Mouse (Mus musculus): ENCODE results near the gene Sash1.

Sash1 gene

DNA sequence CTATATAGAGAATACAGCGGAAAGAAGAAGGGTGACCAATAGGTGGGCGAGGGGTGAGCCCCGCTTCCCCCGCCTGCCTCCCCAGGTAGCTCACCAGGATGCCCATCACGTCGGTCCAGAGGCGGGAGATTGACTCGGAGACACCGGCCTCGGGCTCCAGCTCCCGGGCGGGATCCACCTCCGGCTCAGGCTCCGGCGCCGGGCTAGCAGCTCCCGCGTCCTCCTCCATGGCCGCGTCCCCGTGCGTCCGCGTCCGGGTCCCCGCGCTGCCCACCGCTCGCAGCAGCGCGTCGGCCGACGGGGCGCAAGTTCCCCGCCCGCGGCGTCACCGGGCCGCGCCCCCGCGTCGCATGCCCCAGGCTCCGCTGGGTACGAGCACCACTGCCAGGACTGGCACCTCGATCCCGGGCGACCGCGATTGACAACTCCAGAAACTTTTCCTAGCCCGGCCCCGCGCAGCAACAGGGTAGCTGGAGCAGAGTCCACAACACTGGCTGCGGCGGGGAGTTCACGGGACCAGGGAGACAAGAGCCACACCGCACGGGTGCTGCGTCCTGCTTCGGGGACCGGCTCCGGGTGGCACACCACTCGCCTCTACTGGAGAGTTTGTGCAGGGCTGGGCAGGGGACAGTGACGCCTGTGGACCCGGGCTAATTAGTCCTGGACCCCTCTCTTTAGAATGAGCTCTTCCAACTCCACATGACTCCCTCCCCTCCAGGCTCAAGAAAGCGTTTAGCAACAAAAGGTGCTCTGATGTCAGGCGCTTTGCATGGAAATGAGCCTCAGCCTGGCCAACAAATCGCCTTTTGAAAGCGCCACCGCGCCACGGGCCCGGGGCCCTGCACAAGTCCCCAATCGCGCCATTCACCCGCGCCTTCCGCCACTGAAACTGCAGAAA is at the start of gene Sash1:
TSS of gene Sash1 (minus strand) at position 441 of the 898 bp plus-strand sequence.
- peak; percentile 18 to 56 for DNase-seq (ENCODE audit: low read depth in 1 of 2, low spot score in 2 of 2)

DNA sequence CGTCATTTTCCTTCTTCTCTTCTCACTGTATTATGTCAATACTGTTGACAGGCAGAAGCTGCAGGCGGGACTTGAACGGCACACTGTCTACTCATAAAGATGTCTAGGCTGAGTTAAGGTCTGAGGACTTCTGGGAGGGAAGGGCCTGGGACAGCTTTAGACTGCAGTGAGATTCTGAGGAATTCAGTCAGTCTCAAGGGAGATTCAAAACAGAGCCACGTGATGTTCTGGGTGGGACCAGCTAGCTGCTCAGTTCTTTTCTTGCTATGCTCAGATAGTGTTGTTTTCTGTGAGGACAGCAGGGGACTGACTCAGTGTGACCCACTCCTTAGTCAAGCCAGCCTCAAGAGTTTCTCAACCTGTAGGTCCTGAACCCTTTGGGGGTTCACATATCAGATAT is 49.7 kb upstream of the Sash1 start:
- no peak for DNase-seq (ENCODE audit: low read depth in 1 of 2, low spot score in 2 of 2)

GRCm38 (mm10) chr10:8933451-8934372 is 47.8 kb upstream of the Sash1 start:
- DNase-seq (ENCODE audit: low read depth in 1 of 2, low spot score in 2 of 2) = no peak

DNA sequence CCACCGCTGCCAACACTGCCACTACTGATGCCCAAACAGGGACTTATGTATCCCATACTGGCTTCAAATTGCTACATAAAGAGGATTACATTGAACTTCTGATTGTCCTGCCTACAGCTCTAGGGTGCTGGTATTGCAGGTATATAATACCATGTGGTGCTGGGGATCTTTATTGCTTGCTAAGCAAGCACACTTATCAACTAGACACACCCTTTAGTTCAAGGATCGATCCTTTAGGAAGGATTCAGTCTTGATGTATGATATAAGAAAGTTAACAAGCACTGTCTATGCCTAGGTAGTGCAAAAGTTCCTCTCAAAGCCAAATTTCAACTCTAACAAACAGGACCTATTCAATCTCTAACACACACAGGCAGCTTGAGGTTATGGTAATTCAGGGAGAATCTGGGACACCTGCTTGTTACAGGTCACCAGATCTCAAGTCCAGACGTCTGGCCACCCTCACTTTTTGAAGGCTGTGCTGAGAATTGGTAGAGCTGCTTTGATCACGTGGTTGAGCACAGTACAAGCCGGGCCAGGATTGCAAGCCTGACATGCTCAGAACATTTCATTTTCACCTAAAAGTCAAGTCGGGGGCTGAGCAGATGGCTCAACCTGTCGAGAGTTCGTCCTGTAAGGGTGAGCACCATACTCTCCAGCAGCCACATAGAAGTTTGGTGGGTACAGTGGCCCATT is 45.8 kb upstream of the Sash1 start:
- DNase-seq (ENCODE audit: low read depth in 1 of 2, low spot score in 2 of 2) = no peak

DNA sequence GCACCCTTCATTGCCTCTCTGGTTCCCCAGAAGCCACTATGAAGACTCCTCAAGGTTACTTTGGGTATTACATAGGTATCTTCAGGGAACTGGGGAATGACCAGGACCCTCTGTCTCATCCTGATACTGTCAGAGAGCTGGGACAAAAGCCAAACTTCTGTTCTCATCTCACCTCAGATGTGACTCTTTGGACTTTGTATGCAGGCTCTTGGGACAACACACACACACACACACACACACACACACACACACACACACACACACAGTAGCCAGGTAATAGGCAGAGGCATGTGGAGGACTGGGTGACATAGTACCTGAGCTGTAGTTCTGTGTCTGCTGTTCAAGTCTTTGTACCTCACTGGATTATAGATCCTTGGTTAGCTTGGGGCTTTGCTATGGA is 44.8 kb upstream of the Sash1 start:
- DNase-seq (ENCODE audit: low read depth in 1 of 2, low spot score in 2 of 2) = no peak

GRCm38 (mm10) chr10:8928775-8929647 is 43.1 kb upstream of the Sash1 start:
- no peak for DNase-seq (ENCODE audit: low read depth in 1 of 2, low spot score in 2 of 2)

GRCm38 (mm10) chr10:8928261-8928660 is 42.4 kb upstream of the Sash1 start:
- DNase-seq (ENCODE audit: low read depth in 1 of 2, low spot score in 2 of 2) = no peak

- DNase-seq (ENCODE audit: low read depth in 1 of 2, low spot score in 2 of 2) = no peak
Measured at GRCm38 (mm10) chr10:8926906-8927305, 41.0 kb upstream of the Sash1 start.

GRCm38 (mm10) chr10:8926295-8926694 is 40.4 kb upstream of the Sash1 start:
- DNase-seq (ENCODE audit: low read depth in 1 of 2, low spot score in 2 of 2) = peak in 1 of 2 experiments; percentile 15

DNA sequence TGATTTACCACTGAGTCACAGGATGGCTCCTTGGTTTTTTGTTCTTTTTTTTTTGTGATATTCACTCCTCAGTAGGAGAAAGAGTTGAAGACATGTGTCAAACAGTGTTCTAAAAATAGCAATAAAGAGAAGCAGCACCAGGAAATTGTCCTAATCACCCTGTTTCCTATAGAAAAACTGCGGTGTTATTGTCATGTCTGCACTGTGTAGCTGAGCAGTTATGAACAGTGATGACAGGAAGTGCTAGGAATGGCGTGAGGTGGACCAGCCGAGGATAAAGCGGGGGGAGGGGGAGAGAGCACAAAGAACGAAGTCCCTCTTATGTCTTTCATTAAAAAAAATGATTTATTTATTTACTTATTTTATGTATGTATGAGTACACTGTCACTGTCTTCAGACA is 39.4 kb upstream of the Sash1 start:
- DNase-seq (ENCODE audit: low read depth in 1 of 2, low spot score in 2 of 2) = no peak

DNA sequence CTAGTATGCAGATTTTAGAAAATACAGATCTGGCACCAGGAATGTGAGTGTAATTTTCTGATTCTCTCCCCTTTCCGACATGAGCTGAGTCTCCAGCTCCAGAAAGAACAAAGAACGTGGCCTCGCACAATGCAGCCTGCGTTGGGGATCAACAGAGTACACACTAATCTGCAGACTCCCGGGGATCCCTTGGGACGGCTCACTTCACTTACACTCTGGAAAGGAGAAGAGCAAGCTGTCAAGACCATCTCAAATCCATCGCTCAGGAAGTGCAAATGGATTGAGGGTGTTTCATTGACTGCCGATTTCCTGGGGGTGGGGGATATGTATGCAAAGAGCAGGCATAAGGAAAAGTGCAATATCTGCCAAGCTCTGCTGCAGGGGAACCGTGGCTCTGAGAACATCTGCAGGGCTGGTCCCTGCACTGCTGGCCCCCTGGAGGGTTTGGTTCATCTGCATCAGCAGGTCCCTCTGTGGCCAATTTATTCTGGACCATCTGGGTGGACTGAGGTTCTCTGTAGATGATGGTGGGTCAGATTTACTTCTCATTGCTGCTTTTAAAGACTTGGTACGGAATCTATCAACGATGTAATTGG is 35.3 kb upstream of the Sash1 start:
- DNase-seq (ENCODE audit: low read depth in 1 of 2, low spot score in 2 of 2) = no peak

DNA sequence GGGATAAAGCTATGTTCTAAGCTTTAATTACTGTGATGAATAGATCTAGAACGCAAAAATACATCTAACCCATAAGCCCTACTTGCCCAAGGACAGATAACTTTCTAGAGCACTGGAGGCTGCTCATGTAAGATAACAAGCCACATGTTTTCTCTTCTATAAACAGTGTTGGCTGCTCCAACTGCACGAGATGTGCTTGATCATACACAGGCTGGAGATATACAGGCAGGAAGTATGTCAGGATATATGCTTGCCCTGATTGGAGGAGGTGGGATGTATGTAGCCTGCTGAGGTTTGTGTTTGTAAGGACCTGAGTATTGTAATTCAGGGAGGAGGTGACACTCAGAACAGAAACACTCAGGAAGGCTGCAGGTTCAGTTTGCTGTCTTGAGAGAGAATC is 31.9 kb upstream of the Sash1 start:
- DNase-seq (ENCODE audit: low read depth in 1 of 2, low spot score in 2 of 2) = no peak

DNA sequence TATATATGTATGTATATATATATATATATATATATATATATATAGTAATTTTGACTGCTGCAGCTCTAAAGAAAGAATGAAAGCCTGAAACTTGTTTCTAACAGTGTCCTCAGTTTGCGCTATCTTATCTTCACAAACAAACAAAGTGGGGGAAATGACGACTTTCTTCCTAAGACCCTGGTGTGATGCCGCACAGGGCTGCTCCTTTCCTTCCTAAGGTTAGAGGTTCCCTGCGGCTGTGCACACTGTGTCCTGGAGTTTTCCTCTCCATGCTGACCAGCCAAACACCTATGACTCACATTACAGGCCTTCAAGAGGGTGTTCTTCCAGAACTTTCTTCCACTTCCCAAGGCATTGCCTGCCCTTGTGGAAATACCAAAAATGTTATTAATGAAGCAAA is 31.5 kb upstream of the Sash1 start:
- no peak for DNase-seq (ENCODE audit: low read depth in 1 of 2, low spot score in 2 of 2)

GRCm38 (mm10) chr10:8915755-8916154 is 29.9 kb upstream of the Sash1 start:
- no peak for DNase-seq (ENCODE audit: low read depth in 1 of 2, low spot score in 2 of 2)

GRCm38 (mm10) chr10:8913904-8914303 is 28.0 kb upstream of the Sash1 start:
- DNase-seq (ENCODE audit: low read depth in 1 of 2, low spot score in 2 of 2) = no peak

GRCm38 (mm10) chr10:8912706-8913275 is 26.9 kb upstream of the Sash1 start:
- peak in 1 of 2 experiments; percentile 9 for DNase-seq (ENCODE audit: low read depth in 1 of 2, low spot score in 2 of 2)

- DNase-seq (ENCODE audit: low read depth in 1 of 2, low spot score in 2 of 2) = peak; percentile 10 to 48
Measured at GRCm38 (mm10) chr10:8912213-8912612, 26.3 kb upstream of the Sash1 start.

GRCm38 (mm10) chr10:8910237-8910990 is 24.5 kb upstream of the Sash1 start:
- DNase-seq (ENCODE audit: low read depth in 1 of 2, low spot score in 2 of 2) = no peak

DNA sequence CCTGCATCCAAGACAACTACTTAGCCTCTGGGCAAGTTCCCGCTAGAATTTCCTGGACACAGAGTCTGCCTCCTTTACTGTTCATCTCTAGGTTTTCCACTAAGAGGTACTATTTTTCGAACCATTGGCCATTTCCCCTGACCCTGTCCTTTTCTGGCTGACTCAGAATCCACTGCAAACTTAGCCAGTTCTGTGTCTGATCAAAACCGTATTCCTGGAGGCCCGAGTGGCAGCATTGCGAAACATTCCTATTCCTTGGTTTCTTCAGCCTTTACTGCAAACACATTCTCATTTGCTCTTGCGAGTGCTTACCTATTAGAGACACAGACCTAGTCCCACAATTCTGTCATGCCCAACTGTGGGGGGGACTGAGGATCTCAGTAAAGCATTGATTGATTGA is 17.2 kb upstream of the Sash1 start:
- DNase-seq (ENCODE audit: low read depth in 1 of 2, low spot score in 2 of 2) = no peak
